Mouse (Mus musculus) embryonic facial prominence, embryonic 11.5 days (tissue): ENCODE measurements around the gene Gm5662. TPM values are rescaled to one million over a fixed set of nuclear protein-coding genes. Genes with fewer than 3 reads are reported as not detected.
"Not testable (repeated sequence)": the region's sequence is repeated elsewhere in the genome, so short reads cannot be mapped to it uniquely, and the experiment has no call there.

Experiments
- ATAC-seq: fragments of 200-750 bp; cut with Nextera tagmentation; replicated peaks from 2 replicates; pipeline ENCODE4 v1.8.0; 2017; ENCODE audit warnings: low read depth; ENCODE audit not compliant: insufficient number of reproducible peaks, low FRiP score, low TSS enrichment
- DNase-seq: peaks from one replicate; pipeline ENCODE4 v3.0.0-alpha.2; 2015; ENCODE audit warnings: low spot score
- H3K27ac ChIP-seq: fragments of 300-500 bp; sonication (generic); replicated peaks from 2 replicates; pipeline ENCODE4 v1.5.1; 2014; ENCODE audit warnings: mild to moderate bottlenecking, low read depth, low read length, control low read depth
- H3K27me3 ChIP-seq: fragments of 300-500 bp; sonication (generic); 2 replicates; pipeline ENCODE4 v1.6.1; 2014; ENCODE audit warnings: mild to moderate bottlenecking, low read length, moderate library complexity, mixed read lengths; ENCODE audit not compliant: control insufficient read depth, insufficient read depth
- H3K36me3 ChIP-seq: fragments of 300-500 bp; sonication (generic); replicated peaks from 2 replicates; pipeline ENCODE4 v1.6.1; 2014; ENCODE audit warnings: low read depth, mild to moderate bottlenecking, low read length, moderate library complexity, mixed read lengths; ENCODE audit not compliant: control insufficient read depth, insufficient read depth
- H3K4me1 ChIP-seq: fragments of 300-500 bp; sonication (generic); 2 replicates; pipeline ENCODE4 v1.6.1; 2014; ENCODE audit warnings: low read length, mixed read lengths; ENCODE audit not compliant: control insufficient read depth, insufficient read depth
- H3K4me2 ChIP-seq: fragments of 300-500 bp; sonication (generic); 2 replicates; pipeline ENCODE4 v1.6.1; 2014; ENCODE audit warnings: low read depth, mild to moderate bottlenecking, control low read depth, low read length, moderate library complexity
- H3K4me3 ChIP-seq: fragments of 300-500 bp; sonication (generic); 2 replicates; pipeline ENCODE4 v1.5.1; 2014; ENCODE audit warnings: low read depth, low read length, control low read depth
- H3K9ac ChIP-seq: fragments of 300-500 bp; sonication (generic); replicated peaks from 2 replicates; pipeline ENCODE4 v1.6.1; 2014; ENCODE audit warnings: mild to moderate bottlenecking, control low read depth, low read length
- H3K9me3 ChIP-seq: fragments of 300-500 bp; sonication (generic); replicated peaks from 2 replicates; pipeline ENCODE4 v1.6.1; 2016; ENCODE audit warnings: mild to moderate bottlenecking, low read length, inconsistent platforms, mixed read lengths; ENCODE audit not compliant: control insufficient read depth
- WGBS: fragments of 180-500 bp; shearing (Covaris S2); extraction: QIAGEN DNeasy Blood & Tissue Kit; methylation state at CpG from one replicate; pipeline ENCODE4 v1.1.7; 2014; 5-methylcytosine and 5-hydroxymethylcytosine counted together
- polyA plus RNA-seq: library from polyadenylated mRNA; unstranded; fragments of >200 nt; fragmentation: Nextera tagmentation; extraction: Ambion mirVana; gene quantifications from 2 replicates; pipeline ENCODE4 v1.2.1, GENCODE M21; 2014

The Gm5662 gene
- polyA plus RNA-seq = not detected in 2 replicates

GRCm38 (mm10) chr12:88274400-88274799, at the start of gene Gm5662:
Gm5662 (minus strand) TSS chr12:88274500.
- H3K9me3 ChIP-seq, DNase-seq, ATAC-seq, H3K4me3 ChIP-seq, H3K9ac ChIP-seq, H3K36me3 ChIP-seq, H3K4me2 ChIP-seq, H3K27ac ChIP-seq, H3K27me3 ChIP-seq, H3K4me1 ChIP-seq: not testable (repeated sequence)
- 85% methylated on average over 5 of the region's 5 CpGs for WGBS

- not testable (repeated sequence) for H3K27ac ChIP-seq, H3K4me3 ChIP-seq, H3K9me3 ChIP-seq, ATAC-seq, H3K4me2 ChIP-seq, H3K27me3 ChIP-seq, H3K4me1 ChIP-seq, H3K9ac ChIP-seq, H3K36me3 ChIP-seq, DNase-seq
- 74% methylated on average over 2 of the region's 2 CpGs for WGBS
Observed at GRCm38 (mm10) chr12:88323926-88324325, 49.6 kb upstream of the Gm5662 start, which contains the start of gene Gm5039. Gm5039 (minus strand) TSS chr12:88324026.

GRCm38 (mm10) chr12:88314556-88314955, 40.3 kb upstream of the Gm5662 start:
- 82% methylated on average over 3 of the region's 3 CpGs for WGBS
- no peak overlapping the region for H3K9ac ChIP-seq
- H3K36me3 ChIP-seq = no peaks in the 10 kb centered on the region
- no peaks in the 10 kb centered on the region for H3K27me3 ChIP-seq
- DNase-seq (no peak), ATAC-seq (no peak)
- no peak overlapping the region for H3K4me3 ChIP-seq
- H3K27ac ChIP-seq = no peak overlapping the region
- no peaks in the 10 kb centered on the region for H3K9me3 ChIP-seq
- H3K4me2 ChIP-seq = no peak overlapping the region
- no peaks in the 10 kb centered on the region for H3K4me1 ChIP-seq

GRCm38 (mm10) chr12:88297171-88297570, 22.9 kb upstream of the Gm5662 start:
- not testable (repeated sequence) for H3K27me3 ChIP-seq, H3K9me3 ChIP-seq, ATAC-seq, DNase-seq, H3K4me3 ChIP-seq, H3K9ac ChIP-seq, H3K4me2 ChIP-seq, H3K4me1 ChIP-seq, H3K27ac ChIP-seq, H3K36me3 ChIP-seq
- WGBS = 77% methylated on average over 1 of the region's 2 CpGs

GRCm38 (mm10) chr12:88293082-88293481, 18.8 kb upstream of the Gm5662 start:
- not testable (repeated sequence) for H3K27ac ChIP-seq, H3K9me3 ChIP-seq, H3K9ac ChIP-seq, H3K4me2 ChIP-seq, H3K27me3 ChIP-seq, DNase-seq, ATAC-seq, H3K4me3 ChIP-seq, H3K36me3 ChIP-seq, H3K4me1 ChIP-seq
- 71% methylated on average over 4 of the region's 4 CpGs for WGBS

- WGBS = 90% methylated on average over 4 of the region's 5 CpGs
- H3K27ac ChIP-seq, H3K36me3 ChIP-seq, H3K4me2 ChIP-seq, H3K4me3 ChIP-seq, DNase-seq, H3K9me3 ChIP-seq, ATAC-seq, H3K27me3 ChIP-seq, H3K9ac ChIP-seq, H3K4me1 ChIP-seq: not testable (repeated sequence)
Observed at GRCm38 (mm10) chr12:88285224-88285623, 10.9 kb upstream of the Gm5662 start.

- Histone ChIP-seq H3K9me3 (no peaks in the 10 kb centered on the region), H3K27me3 (no peaks in the 10 kb centered on the region), H3K4me3 (no peak overlapping the region), H3K36me3 (no peaks in the 10 kb centered on the region), H3K4me2 (no peak overlapping the region), H3K4me1 (no peaks in the 10 kb centered on the region), H3K9ac (no peak overlapping the region), H3K27ac (no peak overlapping the region)
- 45% methylated on average over 1 of the region's 1 CpGs for WGBS
- no peak for ATAC-seq
- DNase-seq = no peak
Observed at GRCm38 (mm10) chr12:88257241-88257640, 17.1 kb downstream of the Gm5662 start.

- H3K4me1 ChIP-seq, DNase-seq, H3K27me3 ChIP-seq, H3K4me2 ChIP-seq, H3K4me3 ChIP-seq, ATAC-seq, H3K9me3 ChIP-seq, H3K9ac ChIP-seq, H3K36me3 ChIP-seq, H3K27ac ChIP-seq: not testable (repeated sequence)
- WGBS = 59% methylated on average over 2 of the region's 2 CpGs
Observed at GRCm38 (mm10) chr12:88255917-88256316, 18.4 kb downstream of the Gm5662 start.
